Mouse (Mus musculus) WW6 (cell line): ENCODE results near the gene Orai2.
"Not testable (repeated sequence)": the region's sequence is repeated elsewhere in the genome, so short reads cannot be mapped to it uniquely, and the experiment has no call there.

ENCODE experiments used
- DNase-seq: peaks from one replicate; pipeline ENCODE4 v3.0.0-alpha.2; 2013; ENCODE audit warnings: low read depth, low spot score

The Orai2 gene

DNA sequence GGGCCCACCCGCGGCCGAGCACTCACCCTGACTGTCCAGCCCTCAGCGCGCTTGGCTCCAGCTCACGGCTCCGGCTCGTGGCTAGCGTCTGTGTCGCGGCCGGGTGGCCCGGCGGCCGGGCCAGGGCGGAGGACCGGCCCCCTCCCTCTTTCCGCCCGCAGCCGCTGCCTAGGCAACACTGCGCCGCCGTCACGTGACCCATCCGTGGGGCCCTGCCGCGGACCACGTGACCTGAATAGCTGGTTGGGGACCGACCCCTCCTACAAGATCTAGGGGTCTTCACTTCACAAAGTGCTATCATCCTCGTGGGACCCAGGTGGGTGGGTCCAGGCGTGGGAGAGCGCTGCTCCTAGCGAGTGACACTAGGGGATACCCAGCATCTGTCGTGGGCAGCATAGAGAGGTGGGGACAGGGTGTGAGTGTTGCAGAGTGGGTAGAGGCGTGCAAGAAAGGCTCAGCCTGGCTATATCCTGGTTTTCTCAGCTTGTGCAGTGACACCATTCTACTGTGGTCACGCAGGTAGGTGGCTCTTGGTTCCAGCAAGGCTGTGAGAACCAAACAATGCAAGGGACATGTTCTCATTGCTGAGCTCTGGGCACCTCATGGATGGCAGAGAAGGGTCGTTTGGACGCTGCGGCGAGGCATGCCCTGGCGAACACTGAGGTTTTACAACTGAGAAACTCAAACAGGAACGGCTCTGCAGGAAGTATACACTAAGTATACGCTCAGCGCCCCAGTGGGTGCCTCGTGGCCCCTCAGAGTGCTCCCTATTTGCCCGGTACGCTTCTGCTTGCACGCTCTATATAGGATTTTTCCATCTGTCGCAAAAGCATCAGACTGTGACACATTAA lies at the start of gene Orai2:
Gene Orai2, minus strand, starts transcription at position 202 of the 851 bp plus-strand sequence.
- no peak for DNase-seq

DNA sequence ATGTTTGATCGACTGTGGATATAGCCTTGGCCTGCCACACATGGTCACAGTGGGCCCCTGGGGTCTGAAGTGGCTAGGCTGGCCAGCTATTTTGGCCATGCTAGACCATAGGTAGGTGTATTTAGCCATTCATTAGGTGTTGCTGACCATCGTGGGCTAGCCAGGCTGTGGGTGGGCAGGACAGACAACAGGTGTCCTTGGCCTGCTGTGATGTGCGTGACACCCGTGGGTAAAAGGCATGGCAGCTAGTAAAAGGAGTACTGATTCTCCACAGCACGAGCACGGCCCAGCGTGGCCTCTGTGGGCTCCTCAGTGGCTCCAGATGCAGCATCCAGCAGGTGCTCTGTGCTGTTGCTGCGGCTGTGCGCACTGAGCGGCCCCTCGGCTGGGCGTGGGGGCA lies 48.1 kb upstream of the Orai2 start:
- DNase-seq, result no peak

DNA sequence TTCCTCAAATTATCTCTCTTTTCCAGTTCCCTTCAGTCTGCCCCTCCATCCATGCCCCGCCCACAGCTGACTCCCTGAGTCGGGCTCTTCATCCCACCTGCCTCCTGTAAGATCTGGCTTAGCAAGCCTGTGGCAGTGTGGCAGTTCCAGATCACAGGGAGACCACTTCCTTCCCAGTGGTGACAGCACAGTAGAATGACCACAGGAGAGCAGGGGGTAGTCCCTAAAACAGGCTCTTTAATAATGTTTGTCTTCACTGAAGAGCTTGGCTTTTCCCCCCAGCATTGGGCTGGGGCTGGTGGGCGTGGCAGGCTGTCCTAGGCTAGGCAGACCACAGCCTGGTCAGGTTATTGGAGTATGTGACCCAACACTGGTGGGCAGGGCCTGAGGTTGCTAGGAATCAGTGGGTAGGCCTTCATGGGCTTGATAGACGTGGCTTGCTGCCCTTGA lies 47.4 kb upstream of the Orai2 start:
- DNase-seq, result no peak

DNA sequence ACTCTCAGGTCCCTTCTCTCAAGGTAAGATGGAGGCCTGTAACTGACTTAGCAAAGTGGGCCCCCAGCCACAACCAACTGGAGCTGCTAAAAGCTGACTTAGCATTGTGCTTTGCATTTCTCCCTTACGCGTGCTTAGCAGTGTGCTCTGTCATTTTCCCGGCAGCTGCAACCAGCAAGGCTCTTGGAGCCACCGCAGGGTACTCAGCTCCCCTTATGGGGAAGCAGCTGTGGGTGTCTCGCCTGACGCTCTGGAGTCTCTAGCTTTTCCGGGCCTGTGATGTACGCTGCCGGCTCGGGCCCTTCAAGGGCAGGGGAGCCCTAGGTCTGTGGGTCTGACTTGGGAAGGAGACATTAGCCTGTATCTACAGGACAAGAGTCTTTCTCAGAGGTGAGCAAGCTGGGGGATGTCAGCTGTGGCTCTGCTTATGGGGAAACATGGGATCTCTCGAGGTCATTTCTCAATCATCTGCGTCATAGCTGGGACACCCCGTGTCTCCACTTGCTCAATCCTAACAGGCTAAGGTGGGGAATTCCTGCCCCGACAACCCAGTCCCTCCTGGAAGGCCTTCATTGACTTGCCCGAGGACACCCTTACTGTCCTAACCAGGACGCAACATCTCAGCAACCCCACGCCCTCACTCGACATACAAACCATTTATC lies 46.6 kb upstream of the Orai2 start:
- DNase-seq, result no peak

DNA sequence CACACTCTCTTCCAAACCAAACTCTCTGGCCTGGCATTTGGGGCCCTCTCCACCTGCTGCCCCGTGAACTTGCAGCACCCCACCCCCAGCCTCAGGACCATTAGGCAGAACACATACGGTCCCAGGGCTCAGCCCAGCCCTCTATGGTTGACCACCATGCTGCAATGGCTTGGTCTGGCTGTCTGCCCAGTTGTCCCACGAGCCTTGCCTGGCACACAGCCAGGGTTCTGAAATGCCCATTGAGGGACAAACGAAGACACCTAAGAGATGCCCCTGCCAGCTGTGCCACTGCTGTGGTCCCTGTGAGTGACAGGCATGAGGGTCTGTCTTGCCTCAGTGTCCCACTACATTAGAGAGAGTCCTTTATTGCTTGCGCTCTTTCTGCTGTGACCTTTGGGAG lies 45.4 kb upstream of the Orai2 start:
- DNase-seq, result no peak

DNA sequence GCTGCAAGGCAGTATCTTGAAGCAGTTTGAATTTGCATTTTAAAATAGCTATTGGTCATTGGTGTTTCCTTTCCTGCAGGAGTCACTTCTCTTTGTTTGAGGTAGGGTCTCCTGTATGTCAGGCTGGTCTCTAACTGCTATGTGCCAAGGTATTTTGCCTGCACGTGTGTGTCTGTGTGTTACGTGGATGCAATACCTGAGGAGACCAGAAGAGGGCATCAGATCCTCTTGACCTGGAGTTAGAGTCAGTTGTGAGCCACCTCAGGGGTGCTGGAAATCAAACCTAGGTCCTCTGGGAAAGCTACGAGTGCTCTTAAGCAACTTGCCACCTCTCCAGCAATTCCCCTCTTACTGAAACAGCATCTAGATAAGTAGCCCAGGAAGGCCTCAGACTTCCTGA lies 44.7 kb upstream of the Orai2 start:
- DNase-seq, result no peak

DNA sequence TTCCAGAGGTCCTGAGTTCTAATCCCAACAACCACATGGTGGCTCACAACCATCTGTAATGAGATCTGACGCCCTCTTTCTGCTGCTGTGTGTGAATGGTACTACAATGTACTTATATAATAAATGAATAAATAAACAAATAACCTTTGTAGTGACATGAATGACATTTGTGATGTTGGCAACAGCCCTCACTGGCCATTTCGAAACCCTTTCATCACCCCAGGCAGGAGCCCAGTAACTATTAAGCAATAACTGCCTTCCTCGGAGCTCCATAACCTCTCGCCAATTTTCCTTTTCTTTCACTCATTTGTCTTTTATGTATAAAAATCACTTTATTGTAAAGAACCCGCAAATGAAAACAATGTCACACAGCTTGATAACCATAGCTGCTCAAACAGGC lies 43.2 kb upstream of the Orai2 start:
- DNase-seq, result no peak

DNA sequence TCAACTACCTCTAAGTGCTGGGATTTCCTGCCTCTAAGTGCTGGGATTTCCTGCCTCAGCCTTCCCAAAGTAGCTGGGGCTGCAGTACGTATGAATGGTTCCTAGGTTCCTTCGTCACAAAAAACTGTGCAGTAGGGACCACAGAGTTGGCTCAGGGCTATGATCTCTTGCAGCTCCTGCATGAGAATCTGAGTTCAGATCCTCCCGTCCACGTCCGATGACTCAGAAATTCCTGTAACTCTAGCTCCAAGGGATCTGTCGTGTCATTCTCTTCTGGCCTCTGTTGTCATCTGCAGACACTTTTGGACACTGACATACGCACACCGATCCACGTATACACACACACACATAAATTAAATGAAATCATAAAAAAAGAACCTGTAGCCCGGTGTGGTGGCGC lies 42.2 kb upstream of the Orai2 start:
- DNase-seq, result no peak

DNA sequence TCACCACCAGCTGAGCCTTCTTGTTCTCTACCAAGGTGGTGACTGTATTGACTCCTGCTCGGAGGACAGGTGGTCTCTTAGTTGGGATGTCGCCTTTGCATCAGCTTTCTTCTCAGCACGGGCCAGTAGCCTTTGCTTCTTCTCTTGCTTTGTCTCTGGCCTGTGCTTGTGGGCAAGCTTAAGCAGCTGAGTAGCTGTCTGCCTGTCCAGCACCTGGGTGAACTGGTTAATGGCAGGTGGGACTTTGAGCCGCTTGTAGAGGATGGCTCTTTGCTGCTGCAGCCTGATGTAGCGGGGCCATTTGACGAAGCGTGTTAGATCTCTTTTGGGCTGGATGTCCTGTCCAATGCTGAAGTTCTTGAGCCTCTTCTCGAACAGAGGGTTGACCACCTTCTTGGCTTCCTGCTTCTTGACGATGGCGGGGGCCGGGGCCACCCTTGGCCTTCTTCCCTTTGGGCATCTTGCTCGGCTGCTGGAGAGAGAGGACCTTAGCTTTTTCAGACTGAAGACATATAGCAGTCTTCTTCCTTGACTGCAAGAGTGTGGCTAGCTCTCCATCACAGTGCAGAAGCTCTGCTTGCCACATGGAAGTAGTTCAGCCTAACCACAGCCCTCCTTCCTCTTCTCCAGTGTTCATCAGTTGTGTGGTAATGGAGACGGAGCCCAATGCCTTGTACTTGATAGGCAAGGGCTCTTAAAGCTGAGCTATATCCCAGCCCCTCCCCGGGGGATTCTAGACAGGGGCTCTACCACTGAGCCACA lies 41.0 kb upstream of the Orai2 start:
- DNase-seq, result not testable (repeated sequence)

DNA sequence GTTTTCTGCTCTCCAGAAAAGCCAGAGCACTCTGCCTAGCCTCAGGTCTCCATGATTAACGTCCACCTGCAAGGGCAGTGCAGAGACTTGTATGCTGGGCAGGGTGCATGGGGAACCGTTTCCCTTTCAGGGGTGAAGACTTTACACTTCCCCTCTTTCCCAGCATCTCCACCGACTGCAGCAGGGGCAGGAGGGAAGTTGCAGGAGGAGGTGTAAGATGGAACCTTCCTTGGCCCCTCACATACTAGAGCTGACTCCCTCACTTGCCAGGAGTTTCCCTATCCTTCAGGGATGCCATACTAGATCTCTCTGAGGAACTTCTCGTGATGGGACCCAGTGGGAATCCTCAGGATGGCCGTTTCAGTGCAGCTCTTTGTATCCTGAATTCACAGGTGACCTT lies 40.0 kb upstream of the Orai2 start:
- no peak for DNase-seq

DNA sequence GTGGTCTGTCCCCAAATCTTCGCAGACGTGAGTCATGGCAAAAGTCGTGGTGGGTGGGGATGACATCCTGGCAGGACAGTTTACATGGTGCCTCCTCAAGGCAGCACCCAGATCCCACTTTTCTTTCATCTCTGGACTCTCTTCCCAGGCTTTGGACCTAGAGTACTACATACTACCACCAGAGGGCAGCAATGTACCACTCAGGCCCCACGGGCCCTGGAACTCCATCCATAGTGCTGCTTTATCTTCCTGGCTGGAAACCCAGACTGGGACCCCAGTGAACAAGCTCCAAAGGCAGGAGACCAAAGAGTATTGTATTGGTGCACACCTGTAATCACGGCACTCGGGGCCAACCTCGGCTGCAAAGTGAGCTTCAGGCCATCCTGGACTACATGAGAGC lies 31.3 kb upstream of the Orai2 start:
- DNase-seq, result peak; percentile 43

DNA sequence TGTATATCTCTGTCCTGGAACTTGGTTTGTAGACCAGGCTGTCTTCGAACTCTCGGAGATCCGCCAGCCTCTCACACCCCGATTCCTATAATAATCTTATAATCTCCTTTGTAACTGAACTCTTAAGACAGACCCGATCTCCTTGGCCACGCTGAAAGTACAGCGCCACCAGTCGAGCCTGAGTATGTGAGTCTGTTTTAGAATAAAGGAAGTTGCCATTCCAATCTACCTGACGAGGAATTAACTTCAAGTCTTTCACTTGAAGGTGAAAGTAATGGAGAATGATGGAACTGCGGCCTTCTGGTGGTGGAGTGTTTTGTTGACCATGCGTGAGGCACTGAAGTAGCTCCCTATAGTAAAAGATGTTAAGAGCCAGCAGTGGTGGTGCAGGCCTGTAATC lies 29.0 kb upstream of the Orai2 start:
- DNase-seq, result no peak

DNA sequence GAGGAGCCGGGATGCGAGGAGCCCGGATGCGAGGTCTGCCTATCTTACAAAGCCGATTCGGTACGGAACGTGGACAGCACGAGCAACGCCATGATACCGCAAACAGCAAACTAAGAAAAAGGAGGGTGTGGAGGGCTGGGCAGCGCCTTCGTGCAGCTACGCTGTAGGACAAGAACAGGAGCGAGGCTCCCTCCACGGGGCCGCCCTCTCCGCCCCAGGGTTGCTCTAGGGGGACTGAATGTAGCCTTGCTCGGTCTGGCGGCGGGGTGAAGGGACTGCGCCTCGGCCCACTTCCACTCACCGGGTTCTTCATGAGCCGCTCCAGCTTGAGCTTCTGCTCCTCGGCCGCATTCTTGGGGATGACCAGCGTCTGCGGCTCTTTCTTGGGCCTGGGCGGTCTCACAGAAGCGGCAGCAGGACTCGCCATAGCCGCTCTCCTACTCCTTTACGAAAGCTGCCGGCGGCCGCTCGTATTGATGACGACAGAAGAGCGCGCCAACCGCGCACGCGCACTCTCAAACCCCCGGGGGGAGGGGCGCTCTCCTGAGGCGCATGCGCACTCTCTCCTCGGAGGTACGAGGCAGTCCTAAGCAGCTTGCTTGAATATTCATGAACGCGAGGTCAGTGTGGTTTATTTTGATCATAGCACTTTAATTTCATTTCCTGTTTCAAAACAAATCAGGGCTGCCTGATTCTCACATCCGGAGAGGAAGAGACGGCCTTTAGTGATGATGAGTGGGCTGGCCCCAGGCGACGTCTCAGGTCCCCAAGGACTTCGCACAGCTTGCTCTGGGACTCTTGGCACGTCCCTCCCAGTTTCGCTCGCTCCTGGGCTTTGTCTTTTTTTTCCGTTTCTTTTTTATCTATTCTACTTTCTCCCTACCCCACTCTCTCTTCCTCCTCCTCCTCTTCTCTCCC lies 28.2 kb upstream of the Orai2 start, which contains the start of gene Prkrip1:
Gene Prkrip1, minus strand, starts transcription at position 490 of the 918 bp plus-strand sequence.
- peak; percentile 93 for DNase-seq

DNA sequence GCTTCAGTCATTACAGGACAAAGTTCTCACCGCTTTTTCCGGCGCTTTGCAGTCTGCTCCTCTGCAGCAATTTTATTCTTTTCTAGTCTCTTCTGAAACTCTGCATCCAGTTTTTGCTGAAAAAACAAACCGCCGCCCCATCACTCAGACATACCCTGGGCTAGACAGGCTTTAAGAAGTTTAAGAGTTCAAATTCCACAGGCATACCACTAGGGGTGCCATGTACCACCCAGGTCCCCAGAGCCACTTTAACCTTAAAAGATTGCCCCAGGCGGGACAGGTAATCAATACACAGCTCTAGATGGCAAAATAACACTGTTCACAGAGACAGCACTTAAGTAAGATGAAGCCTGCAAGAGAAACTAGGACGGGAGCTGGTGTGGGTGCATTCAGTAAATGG lies 21.4 kb upstream of the Orai2 start:
- DNase-seq, result no peak

DNA sequence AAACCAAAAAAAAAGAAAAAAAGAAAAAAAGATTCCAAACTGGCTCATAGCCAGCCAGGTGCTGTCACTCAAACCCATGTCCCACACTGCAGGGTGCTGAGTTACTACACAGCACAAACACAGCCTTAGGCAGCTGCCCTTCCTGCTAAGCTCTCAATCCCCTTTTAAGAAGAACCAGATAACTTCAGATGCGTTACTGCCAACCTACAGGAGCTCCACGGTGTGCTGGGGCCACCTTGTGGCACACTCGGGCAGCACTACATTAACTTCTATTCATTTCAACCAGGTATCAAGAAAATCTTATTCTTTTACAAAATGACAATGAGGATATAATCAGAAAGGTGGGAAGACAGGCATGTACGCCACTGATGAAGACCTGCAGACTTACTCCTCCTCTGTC lies 16.2 kb upstream of the Orai2 start:
- no peak for DNase-seq

DNA sequence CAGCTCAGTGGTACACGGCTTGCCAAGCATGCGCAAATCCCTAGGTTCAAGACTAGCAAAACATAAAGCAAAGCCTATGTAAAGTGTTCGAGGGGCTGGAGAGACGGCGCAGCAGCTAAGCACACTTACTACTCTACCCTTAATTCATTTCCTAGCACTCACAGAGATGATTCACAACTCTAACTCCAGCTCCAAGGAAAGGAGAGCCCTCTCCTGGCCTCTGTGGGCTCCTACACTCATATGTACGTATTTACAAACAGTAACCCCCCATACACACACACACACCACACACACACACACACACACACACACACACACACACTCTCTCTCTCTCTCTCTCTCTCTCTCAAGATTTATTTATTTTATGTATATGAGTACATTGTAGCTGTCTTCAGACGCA lies 13.3 kb upstream of the Orai2 start:
- DNase-seq, result no peak

DNA sequence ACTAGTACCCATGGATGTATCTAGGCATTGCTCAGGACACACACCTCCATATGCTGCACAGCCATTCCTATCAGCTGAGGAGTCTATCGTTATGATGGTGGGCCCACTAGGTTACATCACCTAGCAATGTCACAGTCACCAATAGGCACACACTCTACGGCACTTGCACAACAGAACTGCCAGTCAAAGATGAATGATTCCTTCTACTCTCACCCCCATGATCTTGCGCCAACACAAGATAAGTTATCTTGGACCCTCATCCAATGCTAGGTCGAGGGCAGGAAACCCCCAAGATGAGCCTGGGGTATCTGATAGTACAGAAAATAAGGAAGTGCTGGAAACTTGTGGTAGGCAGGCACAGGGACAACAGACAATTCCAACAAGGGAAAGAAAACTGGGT lies 12.3 kb upstream of the Orai2 start:
- DNase-seq, result no peak

DNA sequence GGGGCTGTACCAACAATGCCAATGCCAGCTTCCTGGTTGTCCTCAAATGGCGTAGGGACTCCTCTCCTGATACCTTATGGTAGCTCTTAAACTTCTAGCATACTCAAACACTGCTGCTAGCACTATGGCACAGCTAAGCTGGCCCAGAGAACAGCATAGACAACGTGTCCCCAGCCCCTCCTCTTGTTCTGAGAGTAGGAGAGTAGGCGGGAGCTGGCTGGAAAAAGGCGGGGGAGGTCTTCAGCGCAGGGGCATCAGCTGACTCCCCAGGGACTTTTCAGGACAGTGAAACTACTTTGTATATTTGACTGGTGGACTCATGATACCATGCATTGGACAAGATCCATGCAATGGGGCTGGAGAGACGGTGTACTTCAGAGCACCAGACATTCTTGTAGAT lies 11.5 kb upstream of the Orai2 start:
- no peak for DNase-seq

DNA sequence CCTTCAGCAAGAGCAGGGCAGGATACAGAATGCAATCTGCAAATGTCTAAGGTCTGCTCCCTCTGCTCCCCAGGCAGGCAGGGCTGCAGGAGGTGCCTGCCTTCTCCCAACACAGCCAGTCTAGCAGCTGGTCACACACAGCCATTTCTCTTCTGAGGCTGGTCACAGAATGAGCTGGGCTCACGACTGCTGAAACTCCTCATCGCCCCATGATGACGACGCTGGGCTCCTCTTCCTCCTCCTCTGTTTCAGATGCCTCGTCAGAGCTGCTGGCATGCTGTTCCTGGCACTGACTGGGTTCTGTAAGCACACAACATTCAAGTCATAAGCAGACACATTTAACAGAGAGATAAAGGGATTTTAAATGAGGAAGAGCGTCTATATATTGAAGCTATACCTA lies 10.7 kb upstream of the Orai2 start:
- no peak for DNase-seq

DNA sequence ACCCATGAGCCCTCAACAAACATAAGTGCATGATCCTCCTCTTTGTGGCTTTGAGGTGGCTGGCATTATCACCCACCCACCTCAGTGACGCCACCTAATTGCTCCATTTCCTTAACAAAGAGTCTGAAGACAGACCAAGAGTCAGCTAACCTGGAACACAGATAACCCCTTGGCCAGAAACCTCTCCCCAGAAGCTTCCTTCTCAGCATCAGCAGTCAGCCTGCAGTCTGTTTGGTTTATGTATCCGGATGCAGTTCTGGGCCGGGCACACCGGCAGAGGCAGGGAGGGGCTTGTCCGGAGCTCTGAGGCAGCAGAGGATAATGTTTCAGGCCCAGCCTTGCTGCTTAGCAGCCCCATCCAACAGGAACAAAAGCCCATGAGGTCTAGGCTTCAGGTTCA lies 9.1 kb upstream of the Orai2 start:
- no peak for DNase-seq
